Mouse (Mus musculus): ENCODE results near the gene Hes7.

Gene Hes7

GRCm38 (mm10) chr11:69101604-69102402 lies 18.4 kb upstream of the Hes7 start:
- DNase-seq (ENCODE audit: low spot score), result no peak

- no peak for DNase-seq (ENCODE audit: low spot score)
Observed at GRCm38 (mm10) chr11:69102403-69102725, 17.8 kb upstream of the Hes7 start.

- no peak for DNase-seq (ENCODE audit: low spot score)
Observed at GRCm38 (mm10) chr11:69103121-69103520, 17.1 kb upstream of the Hes7 start.

- DNase-seq (ENCODE audit: low spot score), result no peak
Observed at GRCm38 (mm10) chr11:69103531-69104435, 16.4 kb upstream of the Hes7 start.

GRCm38 (mm10) chr11:69104487-69104886 lies 15.7 kb upstream of the Hes7 start:
- DNase-seq (ENCODE audit: low spot score), result no peak

- no peak for DNase-seq (ENCODE audit: low spot score)
Observed at GRCm38 (mm10) chr11:69105227-69105626, 15.0 kb upstream of the Hes7 start.

- DNase-seq (ENCODE audit: low spot score), result no peak
Observed at GRCm38 (mm10) chr11:69105796-69106195, 14.4 kb upstream of the Hes7 start.

GRCm38 (mm10) chr11:69106299-69106698 lies 13.9 kb upstream of the Hes7 start:
- no peak for DNase-seq (ENCODE audit: low spot score)

GRCm38 (mm10) chr11:69106842-69107241 lies 13.4 kb upstream of the Hes7 start:
- DNase-seq (ENCODE audit: low spot score), result no peak

- DNase-seq (ENCODE audit: low spot score), result no peak
Observed at GRCm38 (mm10) chr11:69107676-69108075, 12.5 kb upstream of the Hes7 start.

- no peak for DNase-seq (ENCODE audit: low spot score)
Observed at GRCm38 (mm10) chr11:69108223-69108622, 12.0 kb upstream of the Hes7 start.

- DNase-seq (ENCODE audit: low spot score), result no peak
Observed at GRCm38 (mm10) chr11:69109032-69109900, 10.9 kb upstream of the Hes7 start.

GRCm38 (mm10) chr11:69110319-69111046 lies 9.7 kb upstream of the Hes7 start:
- DNase-seq (ENCODE audit: low spot score), result no peak

GRCm38 (mm10) chr11:69111051-69111810 lies 9.0 kb upstream of the Hes7 start:
- no peak for DNase-seq (ENCODE audit: low spot score)

GRCm38 (mm10) chr11:69111865-69112264 lies 8.3 kb upstream of the Hes7 start:
- DNase-seq (ENCODE audit: low spot score), result no peak

- no peak for DNase-seq (ENCODE audit: low spot score)
Observed at GRCm38 (mm10) chr11:69114018-69114417, 6.2 kb upstream of the Hes7 start.

- DNase-seq (ENCODE audit: low spot score), result no peak
Observed at GRCm38 (mm10) chr11:69114621-69115020, 5.6 kb upstream of the Hes7 start.

GRCm38 (mm10) chr11:69116843-69117242 lies 3.4 kb upstream of the Hes7 start:
- DNase-seq (ENCODE audit: low spot score), result no peak

- no peak for DNase-seq (ENCODE audit: low spot score)
Observed at GRCm38 (mm10) chr11:69117737-69118695, 2.2 kb upstream of the Hes7 start.

GRCm38 (mm10) chr11:69118765-69119164 lies 1.4 kb upstream of the Hes7 start:
- DNase-seq (ENCODE audit: low spot score), result no peak

Measured in left cerebral cortex, adult 11 months (tissue).